Mouse (Mus musculus) limb, embryonic 14.5 days (tissue): ENCODE results near the gene Vmo1. TPM values are rescaled to one million over a fixed set of nuclear protein-coding genes. Genes with fewer than 3 reads are reported as not detected.

Source experiments
- ATAC-seq: fragments of 200-750 bp; cut with Nextera tagmentation; 2 replicates; pipeline ENCODE4 v1.8.0; 2017; ENCODE audit warnings: low read depth, moderate number of reproducible peaks, moderate TSS enrichment; ENCODE audit not compliant: low FRiP score
- DNase-seq: peaks from one replicate; pipeline ENCODE4 v3.0.0-alpha.2; 2015; ENCODE audit warnings: low spot score
- H3K27ac ChIP-seq: fragments of 300-500 bp; sonication (generic); replicated peaks from 2 replicates; pipeline ENCODE4 v1.5.1; 2014; ENCODE audit warnings: low read depth, mild to moderate bottlenecking, low read length, moderate library complexity, mixed read lengths
- H3K27me3 ChIP-seq: fragments of 300-500 bp; sonication (generic); 2 replicates; pipeline ENCODE4 v1.6.1; 2014; ENCODE audit warnings: low read length, mixed read lengths; ENCODE audit not compliant: control insufficient read depth, insufficient read depth
- H3K36me3 ChIP-seq: fragments of 300-500 bp; sonication (generic); 2 replicates; pipeline ENCODE4 v1.6.1; 2014; ENCODE audit warnings: mild to moderate bottlenecking, low read length, moderate library complexity, mixed read lengths; ENCODE audit not compliant: control insufficient read depth, insufficient read depth
- H3K4me1 ChIP-seq: fragments of 300-500 bp; sonication (generic); 2 replicates; pipeline ENCODE4 v1.6.1; 2014; ENCODE audit warnings: antibody characterized with exemption, low read length, mixed read lengths; ENCODE audit not compliant: control insufficient read depth, insufficient read depth
- H3K4me2 ChIP-seq: fragments of 300-500 bp; sonication (generic); replicated peaks from 2 replicates; pipeline ENCODE4 v1.6.1; 2014; ENCODE audit warnings: low read depth, mild to moderate bottlenecking, low read length, moderate library complexity; ENCODE audit not compliant: severe bottlenecking
- H3K4me3 ChIP-seq: fragments of 300-500 bp; sonication (generic); replicated peaks from 2 replicates; pipeline ENCODE4 v1.5.1; 2014; ENCODE audit warnings: low read length
- H3K9ac ChIP-seq: fragments of 300-500 bp; sonication (generic); 2 replicates; pipeline ENCODE4 v1.6.1; 2014; ENCODE audit warnings: mild to moderate bottlenecking, low read depth, low read length, moderate library complexity; ENCODE audit not compliant: severe bottlenecking
- H3K9me3 ChIP-seq: fragments of 300-500 bp; sonication (generic); 2 replicates; pipeline ENCODE4 v1.6.1; 2016; ENCODE audit warnings: low read length; ENCODE audit not compliant: control insufficient read depth
- POLR2A ChIP-seq: fragments of 200-500 bp; IDR thresholded peaks from 2 replicates; pipeline ENCODE4 v1.8.0; 2012; ENCODE audit warnings: inconsistent platforms, mild to moderate bottlenecking, moderate library complexity, borderline replicate concordance; ENCODE audit not compliant: insufficient read depth, insufficient read length; ENCODE audit errors: extremely low read depth
- WGBS: fragments of 180-500 bp; shearing (Covaris S2); extraction: QIAGEN DNeasy Blood & Tissue Kit; methylation state at CpG from one replicate; pipeline ENCODE4 v1.1.7; 2014; 5-methylcytosine and 5-hydroxymethylcytosine counted together
- polyA plus RNA-seq, 2 experiments: library from polyadenylated mRNA; depleted of rRNA in 1 of 2; stranded (reverse) in 1 of 2; unstranded in 1 of 2; fragments of >200 nt; fragmentation: Nextera tagmentation in 1 of 2; extraction: Ambion mirVana in 1 of 2; gene quantifications; 2 replicates each; pipeline versions ENCODE4 v1.2.1 to v1.2.3; 2012 to 2014

The Vmo1 gene
- polyA plus RNA-seq, 2 experiments: 0.14 to 0.30 TPM

DNA sequence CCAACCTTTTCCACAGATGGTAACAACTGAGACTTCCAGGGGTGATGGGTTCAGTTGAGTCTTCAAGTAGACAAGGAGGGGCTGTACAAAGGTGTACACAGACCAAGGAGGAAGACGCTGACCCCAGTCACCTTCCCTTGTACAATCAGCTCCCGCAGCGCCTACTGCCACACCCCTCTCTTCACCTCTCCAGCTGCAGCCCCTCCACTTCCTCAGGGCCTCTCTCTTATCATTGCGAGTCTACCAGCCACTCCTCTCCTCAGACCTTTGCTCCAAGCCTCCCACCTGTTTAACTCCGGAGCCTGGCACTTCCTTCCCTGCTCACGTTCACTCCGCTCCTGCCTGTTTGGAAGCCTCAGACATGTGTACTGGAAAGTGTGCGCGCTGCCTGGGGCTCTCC, 9.4 kb downstream of the Vmo1 start, which contains the start of gene Tm4sf5:
Gene Tm4sf5, plus strand, starts transcription at position 275 of the 400 bp plus-strand sequence.
- ATAC-seq (no peak), DNase-seq (no peak)
- H3K4me3 ChIP-seq: no peak within 1 kb of the TSS

DNA sequence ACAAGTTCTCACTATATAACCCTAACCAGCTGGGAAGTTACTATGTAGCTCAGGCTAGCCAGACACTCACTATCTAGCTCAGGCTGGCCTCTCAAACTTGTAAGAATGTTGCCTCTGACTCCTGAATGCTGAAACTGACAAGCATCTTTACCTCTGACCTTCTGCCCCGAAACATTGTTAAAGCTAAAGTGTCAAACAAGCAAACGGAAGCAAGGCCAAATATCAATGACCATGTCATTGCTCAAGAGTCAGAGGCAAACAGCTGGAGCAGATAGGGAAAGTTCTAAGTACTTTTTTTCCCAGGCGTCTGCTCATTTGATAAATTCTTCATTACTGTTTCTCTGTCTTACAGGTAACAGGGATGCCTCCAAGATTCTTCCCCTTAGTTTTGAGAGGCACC, 12.4 kb downstream of the Vmo1 start:
- no peak overlapping the region for H3K4me2 ChIP-seq
- TF ChIP-seq POLR2A: no peak
- ATAC-seq (no peak), DNase-seq (no peak)
- no peaks in the 10 kb centered on the region for H3K4me1 ChIP-seq
- H3K27me3 ChIP-seq: no peaks in the 10 kb centered on the region
- H3K4me3 ChIP-seq: no peak overlapping the region
- WGBS: 72% methylated on average over 3 of the region's 3 CpGs
- no peak overlapping the region for H3K27ac ChIP-seq
- no peak overlapping the region for H3K9ac ChIP-seq
- no peaks in the 10 kb centered on the region for H3K36me3 ChIP-seq
- no peaks in the 10 kb centered on the region for H3K9me3 ChIP-seq

More for the DNA sequence above, 9.4 kb downstream of the Vmo1 start, which contains the start of gene Tm4sf5:
- no peak within 1 kb of the TSS for H3K27ac ChIP-seq
- TF ChIP-seq POLR2A: no peak
- H3K36me3 ChIP-seq: no peaks in the 10 kb centered on the region
- H3K9ac ChIP-seq: no peak within 1 kb of the TSS
- H3K4me1 ChIP-seq: no peaks in the 10 kb centered on the region; the same call in 1 of the 2 replicates
- H3K4me2 ChIP-seq: no peak within 1 kb of the TSS
- H3K9me3 ChIP-seq: no peaks in the 10 kb centered on the region
- WGBS: 70% methylated on average over 9 of the region's 9 CpGs
- H3K27me3 ChIP-seq: no peaks in the 10 kb centered on the region

DNA sequence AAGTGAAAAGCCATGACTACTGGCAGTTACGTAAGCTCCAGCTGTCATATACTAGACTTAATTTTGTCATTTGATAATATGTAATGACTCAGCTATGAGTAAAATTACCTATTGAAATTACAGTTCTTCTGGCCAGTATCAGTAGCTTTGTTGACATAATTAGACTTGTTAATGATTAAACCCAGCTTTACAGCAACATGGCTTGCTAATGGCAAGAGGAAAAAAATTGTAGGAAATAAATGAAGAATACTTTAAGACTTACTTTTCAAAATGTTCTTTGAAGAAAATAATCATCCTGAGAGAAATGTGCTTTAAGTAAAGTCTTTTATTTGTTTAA, 14.0 kb downstream of the Vmo1 start:
- 92% methylated on average over 1 of the region's 1 CpGs for WGBS
- Histone ChIP-seq H3K27ac (no peak overlapping the region), H3K9me3 (no peaks in the 10 kb centered on the region), H3K4me1 (no peaks in the 10 kb centered on the region), H3K9ac (no peak overlapping the region), H3K4me2 (no peak overlapping the region), H3K27me3 (no peaks in the 10 kb centered on the region), H3K36me3 (no peaks in the 10 kb centered on the region), H3K4me3 (no peak overlapping the region)
- no peak for TF ChIP-seq POLR2A
- no peak for ATAC-seq
- DNase-seq: no peak

- Histone ChIP-seq H3K4me1 (no peaks in the 10 kb centered on the region), H3K9ac (no peak overlapping the region), H3K36me3 (no peaks in the 10 kb centered on the region), H3K27ac (no peak overlapping the region), H3K4me3 (no peak overlapping the region), H3K4me2 (no peak overlapping the region), H3K27me3 (no peaks in the 10 kb centered on the region), H3K9me3 (no peaks in the 10 kb centered on the region)
- ATAC-seq (no peak), DNase-seq (no peak)
- TF ChIP-seq POLR2A: no peak
- 73% methylated on average over 14 of the region's 14 CpGs for WGBS
These were observed 14.6 kb downstream of the Vmo1 start for GRCm38 (mm10) chr11:70499566-70500475.

GRCm38 (mm10) chr11:70489684-70490083, 24.7 kb downstream of the Vmo1 start:
- DNase-seq (no peak), ATAC-seq (no peak)
- Histone ChIP-seq H3K4me2 (no peak overlapping the region), H3K4me3 (no peak overlapping the region), H3K9ac (no peak overlapping the region), H3K9me3 (no peaks in the 10 kb centered on the region), H3K4me1 (no peaks in the 10 kb centered on the region), H3K27me3 (no peaks in the 10 kb centered on the region), H3K36me3 (no peaks in the 10 kb centered on the region), H3K27ac (no peak overlapping the region)
- no peak for TF ChIP-seq POLR2A
- WGBS: 86% methylated on average over 6 of the region's 6 CpGs
